Comparison of ENCODE assay signal across 18 mouse cellular contexts in genomic region chr13:116177781-116178180, GRCm38 (mm10).
"Had no signal": no experiment of that assay in that cellular context is flagged by ENCODE, and none has a peak within 500 bp of the region (broad histone marks: within the 10 kb centered on the region; RNA-seq: fewer than 3 reads in every experiment).

No protein-coding gene starts in this region.

- H3K27ac ChIP-seq: liver, embryonic 14.5 days; midbrain, embryonic 10.5 days; neural tube, embryonic 13.5 days; neural tube, embryonic 15.5 days had no signal

- H3K4me1 ChIP-seq: neural tube, embryonic 13.5 days; neural tube, embryonic 15.5 days had no signal

- H3K4me3 ChIP-seq: midbrain, embryonic 10.5 days; myocyte; neural tube, embryonic 13.5 days; neural tube, embryonic 15.5 days had no signal

- H3K36me3 ChIP-seq: midbrain, embryonic 10.5 days; neural tube, embryonic 13.5 days; neural tube, embryonic 15.5 days had no signal

- H3K4me2 ChIP-seq: lung, embryonic 14.5 days; neural tube, embryonic 13.5 days; neural tube, embryonic 15.5 days had no signal

- H3K9ac ChIP-seq: liver, embryonic 14.5 days; lung, embryonic 14.5 days; neural tube, embryonic 13.5 days; neural tube, embryonic 15.5 days had no signal

- H3K27me3 ChIP-seq: neural tube, embryonic 13.5 days; neural tube, embryonic 15.5 days had no signal

- DNase-seq: lung, adult 18-20 months; lung, embryonic 14.5 days; lung, postnatal 10 days; lung, postnatal 4 days; midbrain, embryonic 14.5 days; right cerebral cortex, adult 18-20 months; right cerebral cortex, postnatal 25 days; right cerebral cortex, postnatal 4 days; spleen, adult 18-20 months; thymus, adult 18-20 months; thymus, postnatal 14 days; thymus, postnatal 36 days had no signal

- H3K9me3 ChIP-seq: midbrain, embryonic 10.5 days; neural tube, embryonic 13.5 days; neural tube, embryonic 15.5 days had no signal

- ATAC-seq: midbrain, embryonic 16.5 days had no signal
